Mouse (Mus musculus) gastrocnemius, adult 18-20 months (tissue): ENCODE data around the gene Rab3d. TPM values are rescaled to one million over a fixed set of nuclear protein-coding genes. Genes with fewer than 3 reads are reported as not detected.
A peak's percentile ranks its signal among the peaks of the same experiment; 100 is the strongest.
"Not testable (repeated sequence)": the region's sequence is repeated elsewhere in the genome, so short reads cannot be mapped to it uniquely, and the experiment has no call there.

Experiments used
- DNase-seq: peaks from one replicate; pipeline ENCODE4 v3.0.0; 2021; ENCODE audit warnings: low spot score
- total RNA-seq, 2 experiments: library from RNA; stranded (reverse); gene quantifications; 2 replicates each; pipeline ENCODE4 v1.2.3; 2021

Rab3d gene
- total RNA-seq, 2 experiments from 2014 or later: 1.9 to 4.3 TPM

DNA sequence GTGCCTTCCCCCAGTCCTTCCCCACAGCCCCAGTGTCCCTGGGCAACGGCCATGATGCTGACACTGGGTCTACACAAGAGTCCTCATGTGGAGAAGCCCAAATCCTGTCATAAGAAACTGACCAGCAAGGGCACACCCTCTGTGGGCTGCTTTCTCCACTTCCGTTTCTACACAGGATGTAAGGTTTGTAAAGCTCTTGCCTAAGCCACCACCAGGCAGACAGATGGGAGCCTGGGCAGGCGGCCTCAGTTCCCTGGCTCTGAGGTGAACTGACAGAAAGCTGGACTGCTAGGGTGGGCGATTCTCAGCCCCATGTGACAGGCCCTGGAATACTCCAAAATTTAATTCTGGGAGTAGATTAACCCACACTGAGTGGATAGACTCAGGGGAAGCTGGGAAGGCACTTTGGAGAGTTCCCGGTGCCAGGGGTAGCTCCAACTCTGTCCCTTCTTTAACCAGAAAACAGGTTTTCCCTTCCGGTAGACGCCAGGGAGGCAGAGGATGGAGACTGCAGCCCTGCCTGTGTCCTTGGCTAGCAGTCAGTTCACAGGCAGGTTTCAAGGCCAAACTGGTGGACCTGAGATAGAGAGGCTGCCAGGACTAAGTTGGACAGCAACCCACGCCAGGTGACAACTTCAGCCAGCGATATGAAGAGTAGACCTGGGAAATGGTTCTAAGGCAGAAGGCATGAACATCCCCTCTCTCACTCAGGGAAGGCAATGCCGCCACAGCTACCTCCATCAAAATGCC lies 8.3 kb downstream of the Rab3d start:
- no peak for DNase-seq

DNA sequence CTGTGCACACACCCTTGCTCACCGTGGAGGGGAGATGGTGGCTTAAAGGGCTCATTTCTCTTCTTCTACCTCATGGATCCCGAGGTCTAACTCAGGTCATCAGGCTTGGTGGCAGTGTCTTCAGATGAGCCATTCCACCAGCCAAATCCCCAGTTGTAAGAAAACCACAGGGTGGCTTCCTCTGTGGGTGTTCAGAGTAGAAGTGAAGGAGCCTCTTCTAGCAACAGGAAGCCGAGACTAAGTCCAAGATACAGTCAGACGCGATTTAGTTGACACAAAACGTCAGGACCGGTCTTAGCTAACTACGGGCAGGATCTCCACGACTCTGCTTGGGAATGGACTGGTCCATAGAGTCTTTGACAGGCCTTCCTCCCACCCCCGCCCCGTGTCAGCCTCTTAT lies 9.8 kb downstream of the Rab3d start:
- no peak for DNase-seq

DNA sequence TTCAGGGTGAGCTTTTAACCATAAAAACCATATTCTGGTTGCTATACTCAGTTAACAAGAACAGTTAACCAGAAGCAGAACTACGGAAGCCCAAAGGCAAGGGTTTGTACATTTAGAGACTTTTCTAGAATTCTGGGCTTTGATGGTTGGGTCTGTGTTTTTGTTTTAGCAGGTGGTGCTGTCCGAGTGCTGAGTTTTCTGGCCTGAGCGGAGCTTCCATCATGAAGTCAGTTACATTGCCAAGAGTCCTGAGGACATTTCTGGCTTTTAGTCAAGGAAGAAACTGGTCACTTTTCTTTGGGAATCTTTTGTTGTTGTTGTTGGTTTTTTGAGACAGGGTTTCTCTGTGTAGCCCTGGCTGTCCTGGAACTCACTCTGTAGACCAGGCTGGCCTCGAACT lies 14.0 kb downstream of the Rab3d start:
- no peak for DNase-seq

DNA sequence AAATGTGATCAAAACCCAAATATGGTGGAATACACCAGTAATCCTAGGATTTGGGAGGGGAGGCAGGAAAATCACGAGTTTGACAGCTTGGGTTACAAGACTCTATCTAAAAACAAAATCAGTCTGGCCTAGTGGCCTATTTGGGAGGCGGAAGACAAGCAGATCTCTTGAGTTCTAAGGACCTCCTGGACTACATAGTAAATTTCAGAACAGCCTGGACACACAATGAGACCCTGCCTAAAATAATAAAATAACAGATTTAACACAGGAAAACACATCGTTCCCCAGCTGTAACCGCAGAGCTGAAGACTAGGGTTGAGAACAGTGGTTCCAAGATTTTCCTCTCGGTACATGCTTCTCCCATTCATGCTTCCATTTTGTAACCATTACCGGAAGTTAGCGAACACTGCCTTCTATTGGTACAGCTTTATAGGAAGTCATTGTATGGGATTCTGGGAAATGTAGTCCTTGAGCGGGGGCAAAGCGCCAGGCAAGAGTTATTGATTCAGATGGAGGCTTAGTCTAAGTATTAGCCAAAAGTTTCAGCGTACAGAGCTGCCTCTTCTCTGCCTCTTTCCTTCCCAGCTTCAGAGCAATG lies 16.7 kb downstream of the Rab3d start:
- DNase-seq: peak; percentile 73

DNA sequence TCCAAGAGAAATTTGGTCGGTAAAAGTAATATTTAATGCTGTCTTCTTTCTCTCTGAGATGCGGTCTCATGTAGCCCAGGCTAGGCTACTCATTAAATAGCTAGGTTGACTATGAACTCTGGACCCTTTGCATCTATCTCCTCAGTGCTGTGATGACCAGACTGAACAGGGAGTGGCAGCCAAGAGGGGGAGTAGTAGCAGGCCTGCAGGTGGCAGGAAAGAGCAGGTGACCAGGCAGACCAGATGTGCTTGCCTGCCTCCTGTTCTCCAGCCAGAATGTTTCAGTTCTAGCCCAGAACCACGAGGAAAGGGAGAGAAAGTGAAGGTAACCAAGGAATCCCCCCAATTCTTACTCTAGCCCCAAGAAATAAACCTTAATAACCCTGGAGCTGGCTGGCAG lies 28.8 kb downstream of the Rab3d start:
- DNase-seq: no peak

GRCm38 (mm10) chr9:21876601-21877000 lies 41.4 kb downstream of the Rab3d start:
- DNase-seq: no peak

DNA sequence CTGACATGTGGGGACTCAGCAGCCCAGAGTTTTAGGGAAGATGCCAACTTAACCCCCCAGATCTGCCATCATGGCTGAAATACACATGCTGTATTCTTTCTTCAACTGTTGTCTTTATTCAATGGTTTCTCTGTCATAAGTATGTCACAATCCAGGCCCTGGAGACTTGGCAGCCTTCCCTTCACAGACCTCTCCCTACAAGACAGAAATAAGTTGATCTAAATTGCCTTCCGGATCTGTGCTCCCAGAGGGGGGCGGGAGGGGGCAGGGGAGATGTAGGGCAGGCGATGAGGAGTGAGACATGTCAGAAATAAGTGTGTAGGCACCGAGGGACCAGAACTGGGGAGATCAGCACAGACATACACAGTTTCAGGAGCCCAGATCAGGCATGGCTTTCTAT lies 45.8 kb downstream of the Rab3d start:
- DNase-seq: no peak

GRCm38 (mm10) chr9:21870879-21871524 lies 47.0 kb downstream of the Rab3d start:
- DNase-seq: peak; percentile 49

DNA sequence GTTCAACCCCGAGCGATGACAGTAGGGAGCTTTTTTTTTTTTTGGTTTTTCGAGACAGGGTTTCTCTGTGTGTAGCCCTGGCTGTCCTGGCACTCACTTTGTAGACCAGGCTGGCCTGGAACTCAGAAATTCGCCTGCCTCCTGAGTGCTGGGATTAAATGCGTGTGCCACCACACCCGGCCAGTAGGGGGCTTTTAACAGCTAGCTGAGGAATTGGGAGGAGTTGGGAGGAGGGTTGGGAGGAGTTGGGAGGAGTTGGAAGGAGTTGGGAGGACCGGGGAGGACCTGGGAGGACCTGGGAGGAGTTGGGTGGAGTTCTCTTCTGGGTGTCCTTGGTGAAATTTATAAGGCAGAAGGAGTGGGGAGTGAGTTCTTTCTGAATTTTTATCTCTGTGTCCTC lies 48.7 kb downstream of the Rab3d start:
- DNase-seq: peak; percentile 50

- DNase-seq: no peak
These were observed 50.3 kb downstream of the Rab3d start for GRCm38 (mm10) chr9:21867726-21868125.

GRCm38 (mm10) chr9:21866641-21867040 lies 51.4 kb downstream of the Rab3d start:
- DNase-seq: no peak

GRCm38 (mm10) chr9:21865673-21866398 lies 52.2 kb downstream of the Rab3d start:
- no peak for DNase-seq

DNA sequence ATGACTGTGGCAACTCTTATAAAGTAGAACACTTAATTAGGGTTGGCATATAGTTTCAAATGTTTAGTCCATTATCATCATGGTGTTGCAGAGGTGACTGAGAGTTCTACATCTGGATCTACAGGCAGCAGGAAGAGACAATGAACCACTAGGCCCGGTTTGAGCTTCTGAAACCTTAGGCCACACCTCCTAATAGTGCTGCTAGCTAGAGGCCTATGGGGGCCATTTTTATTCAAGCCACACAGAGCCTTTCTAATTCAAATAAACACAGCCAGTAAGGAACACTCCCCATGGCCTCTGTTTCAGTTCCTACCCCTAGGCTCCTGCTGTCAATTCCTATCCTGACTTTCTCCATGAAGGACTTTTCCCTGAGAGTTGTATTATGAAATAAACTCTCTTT lies 55.8 kb downstream of the Rab3d start:
- DNase-seq: no peak

- DNase-seq: not testable (repeated sequence)
These were observed 57.6 kb downstream of the Rab3d start for GRCm38 (mm10) chr9:21860349-21860748.

DNA sequence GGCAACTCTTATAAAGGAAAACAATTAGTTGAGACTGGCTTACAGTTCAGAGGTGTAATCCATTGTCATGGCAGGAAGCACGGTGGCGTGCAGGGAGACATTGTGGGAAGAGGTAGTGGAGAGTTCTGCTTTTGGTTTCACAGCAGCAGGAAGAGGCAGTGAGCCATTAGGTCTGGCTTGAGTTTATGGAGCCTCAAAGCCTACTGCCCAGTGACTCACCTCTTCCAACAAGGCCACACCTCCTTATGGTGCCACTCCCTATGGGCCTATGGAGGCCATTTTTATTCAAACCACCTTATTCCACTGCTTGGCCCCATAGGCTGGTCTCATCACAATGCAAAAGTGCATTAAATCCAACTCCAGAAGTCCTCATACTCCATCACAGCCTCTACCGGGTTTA lies 58.4 kb downstream of the Rab3d start:
- DNase-seq: no peak

- peak; percentile 24 for DNase-seq
These were observed 59.9 kb downstream of the Rab3d start for GRCm38 (mm10) chr9:21858084-21858483.

DNA sequence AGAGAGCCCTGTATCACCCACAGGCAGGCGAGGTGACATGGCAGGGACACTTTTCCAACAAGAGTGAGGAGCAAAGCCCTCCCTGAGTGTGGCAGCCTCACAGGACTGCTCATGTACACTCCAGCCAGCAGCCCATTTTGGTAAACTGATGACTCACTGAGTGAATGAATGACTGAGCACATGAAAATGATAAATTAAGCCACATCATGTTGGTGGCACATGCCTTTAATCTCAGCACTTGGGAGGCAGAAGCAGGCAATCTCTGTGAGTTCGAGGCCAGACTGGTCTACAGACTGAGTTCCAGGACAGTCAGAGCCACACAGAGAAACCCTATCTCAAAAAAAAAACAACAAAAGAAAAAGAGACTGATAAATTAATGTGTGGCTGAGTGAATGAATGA lies 60.5 kb downstream of the Rab3d start:
- DNase-seq: no peak

Other genes starting within 250 kb of the Rab3d start
- 1 to 10 TPM; 2.4 to 2.6 TPM for gene Ldlr, start 194.7 kb downstream of the Rab3d start, total RNA-seq
- gene Spc24, start 157.9 kb downstream of the Rab3d start, total RNA-seq: 1 to 10 TPM; 1.9 TPM
- 10 to 100 TPM; 12.6 to 14.3 TPM for gene Kank2, start 119.4 kb downstream of the Rab3d start, total RNA-seq
- under 1 TPM in 1 of 2 experiments, not detected in 1; 0.26 TPM for gene Angptl8, start 82.7 kb downstream of the Rab3d start, total RNA-seq
- gene Dock6, start 65.6 kb downstream of the Rab3d start, total RNA-seq: 1 to 10 TPM; 7.4 to 8.7 TPM
- gene Ccdc159, start 9.3 kb upstream of the Rab3d start, total RNA-seq: under 1 TPM; 0.71 to 0.85 TPM
- gene Tmem205, start 9.4 kb upstream of the Rab3d start, total RNA-seq: 10 to 100 TPM; 10.5 to 13.8 TPM
- gene Plppr2, start 18.8 kb upstream of the Rab3d start, total RNA-seq: under 1 TPM; 0.50 to 0.81 TPM
- 1 to 10 TPM; 2.1 to 2.3 TPM for gene Swsap1, start 37.6 kb upstream of the Rab3d start, total RNA-seq
- under 1 TPM in 1 of 2 experiments, not detected in 1; 0.21 TPM for gene Epor, start 45.3 kb upstream of the Rab3d start, total RNA-seq
- gene Rgl3, start 71.3 kb upstream of the Rab3d start, total RNA-seq: under 1 TPM; 0.39 to 0.55 TPM
- gene Ccdc151, start 84.4 kb upstream of the Rab3d start, total RNA-seq: not detected
- 10 to 100 TPM; 24.4 to 27.9 TPM for gene Prkcsh, start 84.6 kb upstream of the Rab3d start, total RNA-seq
- gene Elavl3, start 133.8 kb upstream of the Rab3d start, total RNA-seq: under 1 TPM in 1 of 2 experiments, not detected in 1; 0.24 TPM
- not detected for gene Gm49318, start 153.1 kb upstream of the Rab3d start, total RNA-seq
- 1 to 10 TPM; 3.2 to 3.7 TPM for gene Zfp653, start 153.2 kb upstream of the Rab3d start, total RNA-seq
- 10 to 100 TPM; 89.2 to 92.1 TPM for gene Ecsit, start 167.2 kb upstream of the Rab3d start, total RNA-seq
- gene Cnn1, start 181.0 kb upstream of the Rab3d start, total RNA-seq: 1 to 10 TPM; 3.1 to 6.5 TPM
- 10 to 100 TPM; 37.9 to 39.1 TPM for gene Elof1, start 199.0 kb upstream of the Rab3d start, total RNA-seq
- 1 to 10 TPM in 1 of 2 experiments, under 1 TPM in 1; 0.94 to 2.3 TPM for gene Acp5, start 217.5 kb upstream of the Rab3d start, total RNA-seq
- 10 to 100 TPM; 33.4 to 36.9 TPM for gene Pigyl, start 238.7 kb upstream of the Rab3d start, total RNA-seq